Mouse (Mus musculus) left cerebral cortex, postnatal 14 days (tissue): ENCODE measurements at regions not wholly inside any gene's neighbourhood (a gene's known extent, or its start where the extent isn't known, plus 50 kb on each side); places are given as distances from the start of the nearest gene placed in this dataset.

Source experiments
- DNase-seq, 2 experiments: peaks; one replicate each; pipeline ENCODE4 v3.0.0; 2021 to 2022; ENCODE audit warnings: low spot score in 2 of 2, mixed read lengths in 1 of 2
- intact Hi-C: fragments of 180-260 bp; cut with DNase I; formaldehyde crosslinking; loops from one replicate; pipeline ENCODE4 v1.15.1; 2025

DNA sequence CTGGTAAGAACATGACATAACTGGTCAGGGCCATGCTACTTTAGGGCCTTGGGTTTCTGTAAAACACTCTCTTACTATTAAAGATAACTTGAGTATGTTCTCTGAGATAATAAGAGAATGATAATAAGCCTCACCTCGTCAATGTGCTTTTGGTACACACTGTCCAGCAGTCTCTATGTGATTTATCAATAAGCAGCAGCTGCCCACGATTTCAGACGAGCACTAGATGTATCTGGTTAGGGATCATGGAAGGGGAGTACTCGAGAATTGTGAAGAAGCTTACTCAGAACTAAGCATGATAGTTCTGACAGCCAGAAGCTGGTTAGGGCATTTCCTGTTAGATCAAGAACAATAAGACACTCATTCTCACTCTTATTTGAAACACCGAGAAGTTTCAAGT, 53.8 kb downstream of the Neurod6 start:
- no peak for DNase-seq
- intact Hi-C loops, result no loop called here

GRCm38 (mm10) chr6:55620366-55620765, 60.7 kb downstream of the Neurod6 start:
- no peak for DNase-seq
- intact Hi-C loops, result no loop called here

DNA sequence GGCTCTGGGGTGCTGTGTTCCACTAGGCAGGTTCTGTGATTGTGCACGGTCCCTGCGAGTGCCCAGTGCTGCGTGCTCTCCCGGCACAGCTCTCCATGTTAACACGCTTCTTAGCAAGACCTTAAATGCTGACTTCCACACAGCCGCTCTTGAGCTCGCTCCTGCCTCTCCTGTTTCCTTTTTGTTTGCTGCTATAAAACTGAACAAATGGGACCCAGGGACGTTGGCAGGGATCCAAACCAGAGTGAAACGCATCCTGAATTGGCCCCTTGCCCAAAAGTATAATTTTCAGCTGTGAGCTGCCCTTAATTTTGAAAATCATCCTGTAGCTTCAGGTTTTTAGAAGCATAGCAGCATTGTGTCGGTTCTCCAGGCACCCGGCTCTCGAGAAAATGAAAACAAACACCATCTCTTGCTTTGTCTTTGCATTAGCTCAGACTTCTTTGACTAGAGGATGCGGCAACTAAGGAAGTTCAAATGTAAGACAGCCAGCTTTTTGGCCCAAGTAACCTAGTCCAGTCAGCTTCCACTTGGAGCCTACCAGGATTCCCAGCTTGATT, 63.1 kb downstream of the Neurod6 start:
- DNase-seq, result peak; percentile 72 to 81
- intact Hi-C loops, result no loop called here

DNA sequence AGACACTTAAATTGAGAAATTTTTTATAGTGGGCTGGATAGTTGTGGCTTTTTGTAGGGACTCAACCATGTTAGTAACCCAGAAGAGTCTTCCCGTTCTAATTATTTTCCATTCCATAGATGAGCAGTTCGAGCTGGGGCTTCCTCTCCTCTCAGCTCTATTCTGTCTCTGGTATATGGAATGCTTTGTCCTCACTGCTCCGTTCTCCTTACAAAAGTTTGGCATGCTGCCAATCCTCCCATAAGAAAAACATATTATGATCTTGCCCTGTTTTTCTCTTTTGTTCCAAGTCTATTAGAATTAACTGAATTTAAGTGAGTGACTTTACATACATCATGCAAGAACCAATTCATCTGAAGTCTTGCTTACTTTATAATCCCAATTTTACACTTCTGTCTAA, 70.7 kb downstream of the Neurod6 start:
- DNase-seq, result no peak
- intact Hi-C loops, result no loop called here

DNA sequence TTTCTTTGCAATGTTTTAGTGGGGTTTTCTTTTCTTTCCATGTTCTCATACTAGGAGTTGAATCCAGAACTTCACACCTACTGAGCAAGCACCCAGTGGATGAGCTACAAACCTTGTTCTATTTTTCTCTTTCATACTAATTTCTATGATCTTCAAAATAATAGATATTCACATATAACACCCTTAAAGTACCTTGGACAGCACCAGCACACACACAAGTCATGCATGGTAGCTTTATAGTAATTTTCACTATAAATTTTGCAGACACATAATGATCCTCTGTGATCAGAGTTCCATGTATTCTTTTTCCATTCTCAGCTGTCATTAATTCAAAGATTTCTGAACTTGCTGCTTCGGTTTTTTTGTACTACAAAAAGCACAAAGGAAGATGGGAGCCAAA, 71.1 kb downstream of the Neurod6 start:
- no peak for DNase-seq
- intact Hi-C loops, result no loop called here

GRCm38 (mm10) chr6:55609053-55609452, 72.0 kb downstream of the Neurod6 start:
- no peak for DNase-seq
- intact Hi-C loops, result no loop called here

DNA sequence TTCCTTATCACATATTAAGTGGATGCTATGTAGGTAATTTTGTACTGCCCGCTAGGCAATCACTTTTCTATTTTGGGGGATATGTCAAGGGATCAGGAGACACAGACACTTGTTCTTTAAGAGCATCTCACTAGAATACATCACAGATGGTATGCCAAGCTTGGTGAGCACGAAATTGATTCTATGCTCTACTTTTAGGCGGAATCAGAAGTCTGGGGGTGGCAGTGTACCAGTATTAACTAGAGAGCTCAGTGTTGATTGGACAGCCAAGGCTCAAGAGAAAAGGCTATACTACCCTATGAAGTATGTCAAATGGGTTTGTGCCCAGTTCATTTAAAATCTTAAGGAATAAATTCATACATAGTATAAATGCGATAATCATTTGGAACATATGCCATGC, 84.0 kb downstream of the Neurod6 start:
- intact Hi-C loops, result no loop called here
- peak in 1 of 2 experiments; percentile 17 for DNase-seq

DNA sequence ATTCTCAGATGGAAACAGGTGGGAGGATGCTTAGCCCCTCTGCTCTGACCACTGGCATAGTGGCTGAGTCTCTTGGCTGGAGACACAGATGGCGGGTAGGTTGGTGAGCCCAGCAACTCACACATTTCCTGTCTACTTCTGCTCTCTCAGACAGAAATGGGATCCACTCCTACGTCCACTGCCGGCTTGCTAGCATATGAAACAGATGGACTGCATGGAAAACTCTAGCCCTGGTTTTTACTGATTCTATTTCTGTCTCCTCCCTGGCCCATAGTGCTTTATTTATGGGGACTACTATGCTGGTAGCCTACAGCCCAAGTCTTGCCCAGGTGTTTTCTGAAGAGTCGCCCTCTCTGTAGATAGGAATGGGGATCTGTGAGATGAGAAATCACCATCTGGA, 88.9 kb downstream of the Neurod6 start:
- intact Hi-C loops, result loop anchor here (5.0 kb wide), 1 partner anchor 220 kb away; no protein-coding TSS in a partner anchor
- peak; percentile 62 to 71 for DNase-seq

DNA sequence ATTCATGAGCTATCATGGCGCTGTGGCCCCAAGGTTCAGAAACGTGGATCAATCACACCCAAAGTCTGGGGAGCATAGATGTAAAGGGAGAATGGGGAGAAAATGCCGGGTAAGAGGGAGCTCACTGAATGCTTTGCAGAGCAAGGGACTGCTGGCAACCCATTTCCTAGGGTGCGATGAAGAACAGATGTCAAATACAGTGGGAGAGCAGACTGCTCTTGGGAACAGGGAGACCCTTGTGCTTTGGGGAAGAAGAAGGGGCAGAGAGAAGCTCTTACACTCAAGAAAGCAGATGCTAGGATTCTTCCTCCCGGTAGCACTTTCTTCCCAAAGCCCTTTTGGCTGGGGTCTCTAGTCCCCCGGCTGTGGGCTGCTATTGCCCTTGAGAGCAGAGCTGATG, 100.0 kb downstream of the Neurod6 start:
- intact Hi-C loops, result no loop called here
- no peak for DNase-seq

- no peak for DNase-seq
Observed at GRCm38 (mm10) chr6:55580036-55580435, 101.0 kb downstream of the Neurod6 start.

GRCm38 (mm10) chr6:55579611-55580010, 101.5 kb downstream of the Neurod6 start:
- intact Hi-C loops, result no loop called here
- no peak for DNase-seq

More at GRCm38 (mm10) chr6:55580036-55580435, 101.0 kb downstream of the Neurod6 start:
- intact Hi-C loops, result no loop called here

- intact Hi-C loops, result no loop called here
- peak in 1 of 2 experiments; percentile 32 for DNase-seq
Observed at GRCm38 (mm10) chr6:55579105-55579504, 102.0 kb downstream of the Neurod6 start.

DNA sequence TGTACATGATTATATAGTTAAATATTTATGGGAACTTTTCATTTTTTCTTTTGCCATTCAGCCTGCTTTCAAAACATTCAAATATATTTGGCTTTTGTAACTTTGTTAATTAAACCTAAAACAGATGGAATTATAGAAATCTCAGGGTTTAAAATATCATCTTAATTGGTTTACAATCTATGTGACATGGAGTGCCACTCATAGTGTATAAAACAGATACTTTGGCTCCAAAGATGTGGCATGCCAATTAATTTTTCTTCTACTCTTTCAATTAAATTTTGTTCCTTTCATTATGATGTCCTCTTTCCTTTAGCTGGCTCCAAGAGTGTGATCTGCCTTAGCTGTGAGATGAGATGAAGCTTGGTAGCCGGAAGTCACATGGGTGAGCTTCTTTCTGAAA, 103.0 kb downstream of the Neurod6 start:
- intact Hi-C loops, result no loop called here
- DNase-seq, result no peak

GRCm38 (mm10) chr6:55567521-55567920, 113.5 kb downstream of the Neurod6 start:
- intact Hi-C loops, result no loop called here
- no peak for DNase-seq

- intact Hi-C loops, result no loop called here
- DNase-seq, result no peak
Observed at GRCm38 (mm10) chr6:55565260-55566209, 113.8 kb downstream of the Adcyap1r1 start.

DNA sequence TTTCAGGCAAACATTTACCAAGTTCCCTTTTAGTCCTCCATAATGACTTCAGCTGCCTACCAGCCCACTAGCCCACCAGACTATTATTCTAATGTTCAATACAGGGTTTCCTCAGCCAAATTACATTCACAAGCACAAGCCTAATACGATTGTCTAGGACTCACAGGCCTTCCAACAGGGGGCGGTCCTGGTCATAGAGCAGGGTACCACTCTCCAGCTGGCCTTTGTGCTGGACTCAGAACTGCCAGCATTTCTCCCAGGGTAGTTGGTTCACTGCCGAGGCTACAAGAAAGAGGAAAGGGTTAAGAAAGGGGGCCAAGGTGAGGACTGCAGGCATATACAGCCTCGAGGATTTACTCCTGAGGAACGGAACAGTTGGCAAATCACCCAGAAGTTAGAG, 108.8 kb downstream of the Adcyap1r1 start:
- DNase-seq, result no peak
- intact Hi-C loops, result no loop called here

DNA sequence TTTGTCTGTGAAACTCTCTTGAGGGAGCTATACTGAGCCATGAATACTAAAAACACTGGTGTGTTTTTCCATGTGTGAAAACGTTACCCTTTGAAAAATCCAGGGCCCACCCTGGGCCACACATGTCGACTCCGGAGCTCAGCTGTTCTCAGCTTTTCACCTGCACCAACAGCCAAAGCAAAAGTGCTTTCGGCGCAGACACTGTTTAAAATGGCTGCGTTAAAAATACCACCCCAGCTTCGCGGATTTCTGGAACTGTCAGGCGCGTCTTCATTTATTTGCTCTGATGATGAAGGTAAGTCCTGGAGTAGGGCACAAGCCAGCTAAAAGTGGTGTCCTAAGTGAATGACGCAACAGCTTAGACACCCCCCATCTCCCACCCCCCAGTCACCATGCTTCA, 108.0 kb downstream of the Adcyap1r1 start:
- no peak for DNase-seq
- intact Hi-C loops, result no loop called here
